Mouse (Mus musculus): Measurements from ENCODE around the gene Tsr1. TPM values are rescaled to one million over a fixed set of nuclear protein-coding genes. Genes with fewer than 3 reads are reported as not detected.
A peak's percentile ranks its signal among the peaks of the same experiment; 100 is the strongest.

The Tsr1 gene
- polyA plus RNA-seq (2016; fragmentation: Nextera tagmentation; extraction: Ambion mirVana), result 33.0 and 37.4 TPM in 2 replicates

DNA sequence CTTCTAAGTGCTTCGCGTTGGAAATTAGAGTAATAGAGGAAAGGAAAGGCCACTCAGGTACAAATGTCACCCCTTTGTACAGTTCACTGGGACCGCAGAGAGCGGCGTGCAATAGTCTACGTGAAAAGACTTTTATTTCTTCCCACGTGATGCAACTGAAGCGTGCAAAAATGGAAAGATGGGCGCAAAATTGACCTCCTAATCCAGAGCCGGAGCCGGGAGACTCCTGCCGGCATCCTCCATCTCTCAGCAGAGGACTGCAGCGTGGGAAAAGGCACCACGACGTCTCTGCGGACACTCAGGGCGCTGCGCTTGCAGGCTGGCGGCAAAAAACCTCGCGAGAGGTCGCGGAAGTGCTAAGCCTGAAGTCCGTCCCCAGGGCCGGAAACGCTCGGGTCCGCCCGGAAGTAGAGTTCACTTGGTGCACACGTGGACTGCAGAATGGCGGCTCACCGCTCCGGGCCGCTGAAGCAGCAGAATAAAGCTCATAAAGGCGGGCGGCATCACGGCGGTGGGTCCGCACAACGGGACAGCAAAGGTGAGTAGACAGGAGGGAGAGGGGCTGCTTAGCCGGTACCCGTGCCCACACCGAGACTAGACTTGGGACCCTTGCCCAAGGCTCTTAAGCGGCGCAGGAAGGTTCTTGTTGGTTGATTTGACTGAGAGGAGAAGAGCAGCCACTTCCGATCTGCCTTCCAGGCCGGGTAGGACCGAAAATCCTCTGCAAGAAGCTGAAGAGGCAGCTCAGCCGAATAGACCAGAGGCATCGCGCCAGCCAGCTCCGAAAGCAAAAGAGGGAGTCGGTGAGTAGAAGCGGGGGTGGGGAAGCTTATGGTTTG is at the start of gene Tsr1:
TSS of gene Tsr1 (plus strand) at position 394 of the 839 bp plus-strand sequence.
- H3K9ac ChIP-seq, result peak within 1 kb of the TSS; percentile 84
- WGBS, result under 1% methylated on average over 54 of the region's 54 CpGs
- H3K4me3 ChIP-seq, result peak within 1 kb of the TSS; percentile 83
- no peaks in the 10 kb centered on the region for H3K27me3 ChIP-seq
- ATAC-seq (ENCODE audit: low FRiP score), result peak; percentile 84
- H3K4me1 ChIP-seq, result peaks cover 21% of the 10 kb centered on the region
- peak within 1 kb of the TSS; percentile 93 for H3K27ac ChIP-seq
- peaks cover 28% of the 10 kb centered on the region for H3K36me3 ChIP-seq
- H3K9me3 ChIP-seq (replicated peaks), result no peaks in the 10 kb centered on the region
- H3K4me2 ChIP-seq (replicated peaks), result peak within 1 kb of the TSS; percentile 89

DNA sequence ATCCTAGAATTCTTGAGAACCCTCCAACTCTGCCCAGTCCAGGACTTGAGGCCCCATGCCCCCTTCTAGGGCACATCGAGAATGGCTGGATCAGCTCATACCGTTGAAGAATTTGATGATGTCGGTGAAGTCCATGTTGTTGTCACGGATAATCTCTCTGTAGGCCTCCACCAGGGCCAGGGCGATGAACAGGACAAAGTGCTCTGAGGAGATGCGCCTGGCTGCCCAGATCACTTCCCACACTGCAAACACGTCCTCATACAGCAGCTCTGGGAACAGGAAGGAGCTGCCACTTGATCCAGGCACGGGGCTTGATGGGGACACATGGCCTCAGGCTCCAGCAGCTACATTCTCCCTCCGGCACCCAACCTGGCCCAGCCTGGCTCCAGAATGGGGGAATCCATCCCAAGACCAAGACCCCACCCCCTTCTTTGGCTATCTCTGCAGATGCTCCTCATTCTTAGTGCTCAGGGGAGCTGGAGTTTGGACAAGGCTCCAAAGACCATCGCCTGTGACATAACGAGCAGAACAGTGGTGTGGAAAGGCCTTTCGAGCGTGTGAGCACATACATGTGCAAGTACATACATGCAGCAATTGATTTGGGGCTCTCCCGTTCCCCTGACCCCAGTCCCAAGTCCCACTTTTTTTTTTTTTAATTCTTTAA is 46.7 kb upstream of the Tsr1 start:
- Histone ChIP-seq H3K27ac (no peak overlapping the region), H3K4me2 (replicated peaks) (no peak overlapping the region), H3K4me3 (no peak overlapping the region), H3K36me3 (peaks cover 32% of the 10 kb centered on the region), H3K4me1 (peaks cover 10% of the 10 kb centered on the region), H3K9me3 (replicated peaks) (no peaks in the 10 kb centered on the region), H3K27me3 (no peaks in the 10 kb centered on the region), H3K9ac (no peak overlapping the region)
- 85% methylated on average over 14 of the region's 14 CpGs for WGBS
- no peak for ATAC-seq (ENCODE audit: low FRiP score)

DNA sequence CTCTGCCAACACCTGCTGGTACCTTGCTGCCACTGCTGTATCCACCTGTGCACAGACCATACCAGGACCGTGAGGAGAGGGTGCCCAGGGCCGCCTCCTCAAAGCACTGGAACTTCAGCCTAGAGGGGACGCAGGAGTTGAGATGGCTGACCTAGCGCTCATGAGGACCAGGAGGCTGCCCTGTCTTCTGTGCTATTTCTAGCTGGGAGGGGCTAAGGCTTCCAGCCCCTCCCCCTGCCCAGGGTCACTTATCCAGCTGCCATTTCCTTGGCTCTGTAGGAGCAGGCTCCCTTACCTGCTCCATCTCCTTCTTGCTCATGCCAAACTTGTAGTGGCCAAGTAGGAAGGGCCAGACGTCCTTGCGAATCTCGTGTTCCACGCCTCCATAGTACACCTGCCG is 40.1 kb upstream of the Tsr1 start:
- ATAC-seq (ENCODE audit: low FRiP score), result no peak
- Histone ChIP-seq H3K4me2 (replicated peaks) (no peak overlapping the region), H3K36me3 (peaks cover 34% of the 10 kb centered on the region), H3K27ac (no peak overlapping the region), H3K9me3 (replicated peaks) (no peaks in the 10 kb centered on the region), H3K9ac (no peak overlapping the region), H3K4me1 (no peaks in the 10 kb centered on the region), H3K27me3 (no peaks in the 10 kb centered on the region), H3K4me3 (no peak overlapping the region)
- whole genome bisulfite sequencing, result 90% methylated on average over 9 of the region's 9 CpGs

DNA sequence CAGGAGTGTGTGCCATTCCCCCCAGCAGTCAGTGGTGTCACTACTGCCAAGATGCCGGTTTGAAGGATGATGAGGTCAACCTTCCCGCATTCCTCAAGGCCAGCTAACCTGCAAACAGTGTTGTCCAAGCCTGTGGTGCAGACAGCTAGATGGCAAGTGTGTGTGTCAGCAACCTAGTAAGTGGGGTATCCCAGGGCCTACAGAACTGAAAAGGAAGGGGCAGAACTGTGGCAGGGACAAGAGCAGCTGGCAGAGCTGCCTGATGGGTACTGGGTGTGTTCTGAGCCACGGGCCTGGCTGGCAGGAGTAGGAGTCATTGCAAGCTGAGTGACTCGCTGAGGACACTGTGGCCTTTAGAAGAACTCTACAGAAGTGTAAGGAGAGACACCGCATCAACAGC is 35.7 kb upstream of the Tsr1 start:
- Histone ChIP-seq H3K9me3 (replicated peaks) (no peaks in the 10 kb centered on the region), H3K9ac (no peak overlapping the region), H3K27me3 (no peaks in the 10 kb centered on the region), H3K4me1 (no peaks in the 10 kb centered on the region), H3K36me3 (peaks cover 37% of the 10 kb centered on the region), H3K4me3 (no peak overlapping the region), H3K27ac (no peak overlapping the region), H3K4me2 (replicated peaks) (no peak overlapping the region)
- 86% methylated on average over 5 of the region's 5 CpGs for WGBS
- ATAC-seq (ENCODE audit: low FRiP score), result no peak

DNA sequence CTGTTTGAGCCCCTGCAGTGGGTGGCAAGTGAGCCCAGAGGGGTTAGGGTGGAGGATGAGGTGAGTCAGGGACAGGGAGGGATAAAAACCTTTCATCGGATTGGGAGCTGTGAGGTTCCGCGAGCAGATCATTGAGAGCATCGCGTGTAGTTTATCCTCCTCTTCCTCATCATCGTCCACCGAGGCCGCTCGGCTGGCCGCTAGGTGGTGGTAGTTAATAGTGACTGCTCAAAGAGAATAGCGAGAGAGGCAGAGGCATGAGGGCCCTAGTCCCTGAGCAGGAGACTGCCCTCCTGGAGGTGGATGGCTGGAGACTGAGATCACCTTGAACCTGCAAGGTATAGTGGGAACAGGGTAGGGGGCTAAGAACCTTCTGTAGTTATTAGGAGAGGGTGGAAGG is 34.4 kb upstream of the Tsr1 start:
- Histone ChIP-seq H3K27ac (no peak overlapping the region), H3K4me1 (no peaks in the 10 kb centered on the region), H3K36me3 (peaks cover 40% of the 10 kb centered on the region), H3K9me3 (replicated peaks) (no peaks in the 10 kb centered on the region), H3K27me3 (no peaks in the 10 kb centered on the region), H3K4me2 (replicated peaks) (no peak overlapping the region), H3K9ac (no peak overlapping the region), H3K4me3 (no peak overlapping the region)
- ATAC-seq (ENCODE audit: low FRiP score), result no peak
- WGBS, result 30% methylated on average over 11 of the region's 11 CpGs

DNA sequence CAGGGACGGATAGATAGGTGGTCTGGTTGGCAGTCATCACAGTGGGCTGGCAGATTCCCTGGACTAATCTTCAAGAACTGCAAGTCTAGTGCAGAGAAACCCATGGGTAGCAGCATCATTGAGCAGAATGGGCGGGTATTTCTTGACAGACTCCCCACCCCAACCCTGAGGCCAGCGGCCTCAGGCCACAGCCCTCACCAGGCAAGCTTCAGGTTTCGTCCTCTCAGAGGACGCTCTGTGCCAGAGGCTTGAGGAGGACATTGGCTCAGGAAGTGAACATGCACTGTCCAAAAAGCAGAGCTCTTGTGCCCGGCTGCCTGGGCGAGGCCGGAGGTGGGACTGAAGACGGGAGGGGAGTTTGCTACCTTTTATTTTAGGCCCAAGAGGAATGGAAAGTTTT is 33.5 kb upstream of the Tsr1 start:
- H3K4me2 ChIP-seq (replicated peaks), result no peak overlapping the region
- H3K27ac ChIP-seq, result no peak overlapping the region
- H3K9me3 ChIP-seq (replicated peaks), result no peaks in the 10 kb centered on the region
- H3K9ac ChIP-seq, result no peak overlapping the region
- WGBS, result 86% methylated on average over 9 of the region's 9 CpGs
- no peaks in the 10 kb centered on the region for H3K27me3 ChIP-seq
- peaks cover 35% of the 10 kb centered on the region for H3K36me3 ChIP-seq
- ATAC-seq (ENCODE audit: low FRiP score), result no peak
- H3K4me1 ChIP-seq, result peaks cover 5% of the 10 kb centered on the region
- H3K4me3 ChIP-seq, result no peak overlapping the region

DNA sequence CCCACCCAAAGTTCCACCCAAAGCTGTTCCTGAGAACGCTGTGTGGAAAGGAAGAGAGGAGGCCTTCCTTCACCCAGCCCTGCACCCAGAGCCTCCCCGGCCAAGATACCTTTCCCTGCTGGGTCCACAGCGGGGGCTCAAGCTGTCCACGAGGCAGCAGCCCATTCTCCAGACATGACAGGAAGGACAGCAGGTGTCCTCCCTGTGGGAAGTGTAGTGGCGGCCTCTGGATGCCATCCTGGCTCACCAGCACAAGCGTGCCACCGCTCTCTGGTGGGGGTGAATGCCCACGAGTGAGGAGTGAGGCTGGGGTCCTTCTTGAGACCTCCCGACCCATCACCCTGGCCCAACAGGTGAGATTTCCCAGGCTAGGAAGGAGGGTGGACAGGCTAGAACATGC is 32.6 kb upstream of the Tsr1 start:
- peaks cover 31% of the 10 kb centered on the region for H3K36me3 ChIP-seq
- no peak for ATAC-seq (ENCODE audit: low FRiP score)

DNA sequence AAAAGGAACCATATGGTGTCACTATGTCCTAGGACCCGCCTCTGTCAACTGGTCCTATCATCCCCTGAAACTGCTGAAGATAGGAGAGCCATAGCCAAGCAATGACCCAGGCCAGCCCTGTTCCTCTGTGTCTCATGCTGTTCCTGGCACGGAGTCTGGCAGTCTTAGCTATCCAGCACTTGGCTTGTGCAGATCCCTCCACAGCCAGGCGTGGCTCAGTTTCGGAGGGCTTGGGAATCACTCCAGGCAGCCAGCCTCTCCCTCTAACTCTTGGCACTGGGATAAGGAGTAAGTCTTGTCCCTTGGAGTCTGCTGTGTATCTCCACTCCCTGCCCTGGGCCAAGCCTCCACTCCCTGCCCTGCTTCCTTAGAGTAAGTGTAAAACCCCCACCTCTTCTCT is 31.2 kb upstream of the Tsr1 start:
- peaks cover 24% of the 10 kb centered on the region for H3K4me1 ChIP-seq
- ATAC-seq (ENCODE audit: low FRiP score), result no peak
- H3K4me3 ChIP-seq, result no peak overlapping the region
- H3K4me2 ChIP-seq (replicated peaks), result no peak overlapping the region
- no peak overlapping the region for H3K9ac ChIP-seq
- 84% methylated on average over 4 of the region's 4 CpGs for WGBS
- no peaks in the 10 kb centered on the region for H3K9me3 ChIP-seq (replicated peaks)
- no peaks in the 10 kb centered on the region for H3K27me3 ChIP-seq
- no peak overlapping the region for H3K27ac ChIP-seq
- peaks cover 26% of the 10 kb centered on the region for H3K36me3 ChIP-seq

More for the DNA sequence above, 32.6 kb upstream of the Tsr1 start:
- Histone ChIP-seq H3K4me2 (replicated peaks) (no peak overlapping the region), H3K4me3 (no peak overlapping the region), H3K9ac (no peak overlapping the region), H3K27me3 (no peaks in the 10 kb centered on the region), H3K27ac (no peak overlapping the region), H3K4me1 (peaks cover 14% of the 10 kb centered on the region), H3K9me3 (replicated peaks) (no peaks in the 10 kb centered on the region)
- 81% methylated on average over 9 of the region's 9 CpGs for WGBS

DNA sequence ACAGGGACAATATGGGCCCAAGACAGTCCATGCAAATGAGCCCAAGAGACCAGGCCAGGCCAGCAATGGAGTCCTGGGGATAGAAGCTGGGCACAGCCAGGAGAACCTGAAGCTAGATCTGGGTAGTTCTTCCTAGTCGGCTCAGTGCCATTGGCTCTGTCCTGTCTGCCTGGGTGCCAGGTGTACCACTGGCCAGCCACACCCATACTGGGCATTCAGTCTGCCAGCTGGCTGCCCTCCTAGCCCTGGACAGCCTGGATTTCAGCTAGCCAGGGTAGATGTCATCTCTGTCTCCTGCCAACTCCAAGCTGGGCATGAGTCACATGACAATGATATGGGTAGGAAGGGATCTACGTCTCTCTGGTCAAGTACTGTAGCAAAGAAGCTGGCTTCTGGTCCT is 30.7 kb upstream of the Tsr1 start:
- Histone ChIP-seq H3K9me3 (replicated peaks) (no peaks in the 10 kb centered on the region), H3K4me1 (peaks cover 24% of the 10 kb centered on the region), H3K36me3 (peaks cover 26% of the 10 kb centered on the region), H3K4me2 (replicated peaks) (no peak overlapping the region), H3K4me3 (no peak overlapping the region), H3K9ac (no peak overlapping the region), H3K27me3 (no peaks in the 10 kb centered on the region), H3K27ac (no peak overlapping the region)
- no peak for ATAC-seq (ENCODE audit: low FRiP score)
- 78% methylated on average over 2 of the region's 2 CpGs for WGBS

DNA sequence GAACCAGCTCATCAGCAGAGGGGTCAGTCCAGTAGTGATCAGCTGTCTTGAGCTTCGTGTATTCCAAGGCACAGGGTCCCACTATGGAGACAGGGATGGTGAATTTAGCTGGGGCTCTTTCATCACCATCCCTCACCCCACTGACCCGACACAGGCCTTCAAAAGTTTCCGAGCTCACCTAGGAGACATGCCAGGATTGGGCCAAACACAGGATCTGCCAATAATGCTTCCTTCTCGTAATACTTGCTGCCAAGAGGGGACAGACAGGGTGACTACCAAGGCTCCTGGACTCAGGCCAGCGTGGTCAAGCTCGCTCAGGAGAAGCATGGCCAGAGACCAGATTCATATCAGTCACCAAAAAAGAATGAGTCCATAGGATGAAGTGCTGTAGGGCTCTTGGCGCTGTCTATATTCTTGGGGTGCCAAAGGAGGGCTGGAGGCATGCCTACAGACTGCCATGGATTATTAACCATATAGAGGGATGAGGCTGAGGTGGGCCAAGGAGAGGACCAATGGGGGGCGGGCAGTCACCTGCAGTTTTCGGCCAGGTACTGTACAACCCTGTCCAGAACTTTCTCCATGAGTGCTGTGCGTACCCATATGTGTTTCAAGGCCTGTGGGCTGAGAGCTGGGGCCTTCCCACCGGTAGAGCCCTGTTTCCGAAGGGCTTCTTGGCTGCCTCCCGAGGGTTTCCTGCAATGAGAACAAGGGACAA is 29.7 kb upstream of the Tsr1 start:
- Histone ChIP-seq H3K9me3 (replicated peaks) (no peaks in the 10 kb centered on the region), H3K27ac (no peak overlapping the region)
- 93% methylated on average over 13 of the region's 13 CpGs for WGBS

DNA sequence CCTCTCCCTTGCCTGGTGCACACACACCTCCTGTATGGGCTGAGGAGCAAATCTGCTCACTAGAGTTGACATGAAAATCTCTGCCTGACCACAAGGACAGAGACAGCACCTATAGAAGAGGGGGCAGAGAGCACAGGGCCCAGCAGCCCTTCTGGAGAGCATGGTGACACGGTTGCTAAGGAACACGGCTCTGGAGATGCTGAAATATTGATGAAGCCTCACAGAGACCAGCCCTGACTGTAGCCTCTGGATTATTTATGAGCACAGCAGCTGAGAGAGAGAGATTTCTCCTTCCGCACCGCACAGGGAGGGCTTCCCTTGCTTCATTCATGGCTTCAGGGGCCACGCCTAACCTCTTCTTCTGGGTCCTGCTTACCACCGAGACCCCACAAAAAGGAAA is 28.3 kb upstream of the Tsr1 start:
- WGBS, result 79% methylated on average over 6 of the region's 6 CpGs
- no peak overlapping the region for H3K4me3 ChIP-seq
- H3K4me1 ChIP-seq, result peaks cover 27% of the 10 kb centered on the region
- H3K9ac ChIP-seq, result no peak overlapping the region
- H3K36me3 ChIP-seq, result peaks cover 20% of the 10 kb centered on the region
- peak overlapping the region; percentile 66 for H3K27ac ChIP-seq
- peak; percentile 56 for ATAC-seq (ENCODE audit: low FRiP score)
- no peak overlapping the region for H3K4me2 ChIP-seq (replicated peaks)
- no peaks in the 10 kb centered on the region for H3K27me3 ChIP-seq
- H3K9me3 ChIP-seq (replicated peaks), result no peaks in the 10 kb centered on the region

More for the DNA sequence above, 29.7 kb upstream of the Tsr1 start:
- Histone ChIP-seq H3K27me3 (no peaks in the 10 kb centered on the region), H3K4me1 (peaks cover 24% of the 10 kb centered on the region), H3K36me3 (peaks cover 21% of the 10 kb centered on the region), H3K4me3 (no peak overlapping the region), H3K4me2 (replicated peaks) (no peak overlapping the region), H3K9ac (no peak overlapping the region)
- no peak for ATAC-seq (ENCODE audit: low FRiP score)

DNA sequence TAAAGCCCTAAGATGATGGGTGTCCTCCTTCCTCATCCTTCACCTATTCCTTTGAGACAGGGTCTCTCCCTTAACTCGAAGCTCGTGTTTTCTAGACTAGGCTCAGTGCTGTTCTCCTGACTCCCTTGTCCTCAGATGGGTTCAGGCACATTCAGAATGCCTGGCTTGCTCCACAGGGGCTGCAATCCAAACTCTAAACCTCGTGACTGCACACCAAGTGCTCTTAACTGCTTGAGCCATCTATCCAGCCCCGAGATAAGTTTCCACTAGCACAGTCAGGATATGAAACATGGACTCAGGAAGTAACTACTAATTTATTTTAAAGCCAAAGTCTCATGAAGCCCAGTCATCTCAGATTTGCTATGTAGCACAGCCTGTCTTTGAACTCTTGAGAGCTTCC is 27.3 kb upstream of the Tsr1 start:
- ATAC-seq (ENCODE audit: low FRiP score), result no peak
- peaks cover 14% of the 10 kb centered on the region for H3K36me3 ChIP-seq
- no peaks in the 10 kb centered on the region for H3K9me3 ChIP-seq (replicated peaks)
- H3K4me1 ChIP-seq, result peaks cover 29% of the 10 kb centered on the region
- no peak overlapping the region for H3K4me2 ChIP-seq (replicated peaks)
- peak overlapping the region; percentile 71 for H3K27ac ChIP-seq
- H3K4me3 ChIP-seq, result no peak overlapping the region
- whole genome bisulfite sequencing, result 82% methylated on average over 4 of the region's 4 CpGs
- no peaks in the 10 kb centered on the region for H3K27me3 ChIP-seq
- H3K9ac ChIP-seq, result no peak overlapping the region

Measured in hindbrain, embryonic 12.5 days (tissue).